Mouse (Mus musculus) liver, adult 2 months (tissue): ENCODE data around the gene Gm20388. TPM values are rescaled to one million over a fixed set of nuclear protein-coding genes. Genes with fewer than 3 reads are reported as not detected.

ENCODE experiments used
- DNase-seq: peaks from one replicate; pipeline ENCODE4 v3.0.0-alpha.2; 2011; ENCODE audit warnings: low read depth, low spot score; ENCODE audit errors: extremely low read depth
- H3K27ac ChIP-seq: fragments of 200-500 bp; replicated peaks from 2 replicates; pipeline ENCODE4 v1.5.1; 2012; ENCODE audit warnings: low read depth, mild to moderate bottlenecking, control low read depth, inconsistent platforms, low read length; ENCODE audit not compliant: insufficient read depth
- H3K27me3 ChIP-seq: fragments of 200-500 bp; 2 replicates; pipeline ENCODE4 v1.6.1; 2012; ENCODE audit warnings: mild to moderate bottlenecking, moderate library complexity, low read length, inconsistent platforms; ENCODE audit not compliant: control insufficient read depth, insufficient read depth
- H3K36me3 ChIP-seq: fragments of 200-500 bp; 2 replicates; pipeline ENCODE4 v1.6.1; 2012; ENCODE audit warnings: low read length, inconsistent platforms; ENCODE audit not compliant: control insufficient read depth, insufficient read depth
- H3K4me1 ChIP-seq: fragments of 200-500 bp; 2 replicates; pipeline ENCODE4 v1.6.1; 2011; ENCODE audit warnings: low read length; ENCODE audit not compliant: control insufficient read depth, insufficient read depth
- H3K4me3 ChIP-seq: fragments of 200-500 bp; 2 replicates; pipeline ENCODE4 v1.5.1; 2011; ENCODE audit warnings: low read depth, mild to moderate bottlenecking, control low read depth, low read length, moderate library complexity; ENCODE audit not compliant: insufficient read depth
- H3K79me2 ChIP-seq: fragments of 200-500 bp; 2 replicates; pipeline ENCODE4 v1.6.1; 2012; ENCODE audit warnings: inconsistent platforms, mild to moderate bottlenecking, low read length, moderate library complexity; ENCODE audit not compliant: control insufficient read depth, insufficient read depth
- H3K9ac ChIP-seq: fragments of 200-500 bp; 2 replicates; pipeline ENCODE4 v1.6.1; 2012; ENCODE audit warnings: low read depth, mild to moderate bottlenecking, control low read depth, inconsistent platforms, low read length
- CTCF ChIP-seq: fragments of 200-500 bp; IDR thresholded peaks from 2 replicates; pipeline ENCODE4 v1.5.1; 2011; ENCODE audit warnings: low read depth, low read length, control low read depth
- POLR2A ChIP-seq: fragments of 200-500 bp; IDR thresholded peaks from 2 replicates; pipeline ENCODE4 v1.6.1; 2011; ENCODE audit warnings: low read length, control low read depth; ENCODE audit not compliant: insufficient read depth; ENCODE audit errors: extremely low read depth
- WGBS: fragments of 180-500 bp; shearing (Covaris S2); methylation state at CpG from one replicate; pipeline ENCODE4 v1.1.7; 2018; 5-methylcytosine and 5-hydroxymethylcytosine counted together
- polyA plus RNA-seq: library from polyadenylated mRNA; depleted of rRNA; stranded (reverse); fragments of >200 nt; gene quantifications from 2 replicates; pipeline ENCODE4 v1.2.3, GENCODE M21; 2012
- total RNA-seq: library from RNA; depleted of rRNA; stranded (reverse); fragments of >200 nt; gene quantifications from 2 replicates; pipeline ENCODE4 v1.2.3, GENCODE M21; 2014

Gm20388 gene
- total and polyA plus RNA-seq, 2 experiments = 6.4 to 19.9 TPM

DNA sequence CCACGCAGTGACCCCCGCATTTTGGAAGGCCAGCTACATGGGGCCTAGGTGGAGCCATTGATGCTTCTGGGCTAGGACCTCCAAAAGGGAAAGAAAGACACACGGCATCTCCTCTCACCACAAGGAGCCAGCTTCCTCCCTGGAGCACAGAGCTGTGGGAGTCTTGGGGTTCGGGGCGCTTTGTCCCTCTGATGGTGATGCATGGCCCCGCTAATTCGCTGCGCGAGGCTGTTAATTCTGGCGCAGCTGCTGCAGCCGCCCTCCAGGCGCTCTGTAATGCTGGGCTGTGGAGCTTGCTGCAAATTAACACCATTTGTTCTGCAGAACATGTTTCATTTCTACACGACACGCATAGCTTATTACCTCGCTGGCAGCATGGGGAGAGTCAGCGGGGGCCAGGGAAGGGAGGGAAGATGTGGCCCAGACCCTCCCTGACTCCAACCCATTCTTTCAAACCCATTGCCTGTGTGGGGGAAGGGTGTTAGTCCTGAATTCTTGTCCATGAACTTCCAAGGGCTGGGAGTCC is 2835.2 kb downstream of the Gm20388 start:
- H3K27me3 ChIP-seq = peaks cover 2% of the 10 kb centered on the region; the same call in 1 of the 2 replicates
- DNase-seq = no peak
- no peak overlapping the region for H3K9ac ChIP-seq

GRCm38 (mm10) chr8:122746439-122746838 is 2835.8 kb downstream of the Gm20388 start:
- no peak overlapping the region for H3K9ac ChIP-seq

More for the DNA sequence above, 2835.2 kb downstream of the Gm20388 start:
- H3K27ac ChIP-seq = no peak overlapping the region
- TF ChIP-seq CTCF = no peak
- no peak for TF ChIP-seq POLR2A
- no peak overlapping the region for H3K4me3 ChIP-seq
- H3K36me3 ChIP-seq = no peaks in the 10 kb centered on the region
- WGBS = 45% methylated on average over 16 of the region's 16 CpGs
- no peaks in the 10 kb centered on the region for H3K79me2 ChIP-seq
- H3K4me1 ChIP-seq = no peaks in the 10 kb centered on the region

DNA sequence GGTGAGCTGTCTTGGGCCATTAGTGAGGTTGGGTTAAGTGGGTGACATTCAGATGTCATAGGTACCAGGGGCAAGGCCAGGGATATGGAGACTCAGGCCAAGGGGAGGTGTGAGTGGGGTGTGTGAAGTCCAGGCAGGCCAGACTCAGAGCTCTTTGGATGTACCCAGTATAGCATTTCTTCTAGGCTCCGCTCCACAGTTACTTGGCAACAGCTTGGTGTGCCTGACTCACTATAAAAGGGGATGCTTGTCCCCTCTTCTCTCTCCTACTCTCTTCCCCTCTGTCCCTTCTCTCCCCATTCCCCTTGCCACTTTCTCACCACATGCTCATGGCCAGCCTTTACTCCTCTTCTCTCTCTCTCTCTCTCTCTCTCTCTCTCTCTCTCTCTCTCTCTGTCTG is 2837.2 kb downstream of the Gm20388 start:
- Histone ChIP-seq H3K9ac (no peak overlapping the region), H3K27ac (no peak overlapping the region), H3K4me1 (no peaks in the 10 kb centered on the region), H3K36me3 (no peaks in the 10 kb centered on the region), H3K27me3 (no peaks in the 10 kb centered on the region), H3K4me3 (no peak overlapping the region), H3K79me2 (no peaks in the 10 kb centered on the region)
- no peak for DNase-seq
- 100% methylated on average over 1 of the region's 1 CpGs for WGBS
- TF ChIP-seq CTCF (no peak), POLR2A (no peak)

More at GRCm38 (mm10) chr8:122746439-122746838, 2835.8 kb downstream of the Gm20388 start:
- Histone ChIP-seq H3K4me3 (no peak overlapping the region), H3K36me3 (no peaks in the 10 kb centered on the region), H3K27ac (no peak overlapping the region), H3K4me1 (no peaks in the 10 kb centered on the region), H3K79me2 (no peaks in the 10 kb centered on the region), H3K27me3 (peaks cover 2% of the 10 kb centered on the region; the same call in 1 of the 2 replicates)
- no peak for DNase-seq
- 62% methylated on average over 7 of the region's 7 CpGs for WGBS
- TF ChIP-seq CTCF = no peak
- no peak for TF ChIP-seq POLR2A

GRCm38 (mm10) chr8:122749333-122749958 is 2838.8 kb downstream of the Gm20388 start:
- DNase-seq = no peak
- no peaks in the 10 kb centered on the region for H3K4me1 ChIP-seq
- no peak overlapping the region for H3K9ac ChIP-seq
- no peak overlapping the region for H3K4me3 ChIP-seq
- no peaks in the 10 kb centered on the region for H3K79me2 ChIP-seq
- H3K36me3 ChIP-seq = no peaks in the 10 kb centered on the region
- H3K27me3 ChIP-seq = no peaks in the 10 kb centered on the region
- WGBS = 77% methylated on average over 6 of the region's 6 CpGs
- TF ChIP-seq CTCF = no peak
- no peak for TF ChIP-seq POLR2A
- H3K27ac ChIP-seq = no peak overlapping the region

DNA sequence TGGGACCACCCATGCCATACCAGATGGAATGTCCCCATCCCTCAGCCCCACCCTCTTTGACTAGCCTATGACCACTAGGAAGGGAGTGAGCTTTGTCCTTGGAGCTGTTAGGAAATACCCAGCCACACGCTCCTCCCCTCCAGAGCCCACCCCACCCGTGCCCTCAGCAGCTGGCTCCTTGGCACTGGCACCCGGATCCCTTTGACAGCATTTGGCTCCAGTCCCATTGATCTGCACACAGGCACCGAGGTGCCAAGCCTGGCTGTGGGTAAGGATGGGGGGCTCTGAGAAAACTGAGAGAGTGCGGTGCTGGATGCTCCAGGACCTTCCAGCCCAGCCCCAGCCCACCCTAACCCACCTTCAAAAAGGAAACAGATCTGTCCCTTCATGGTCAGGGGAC is 2840.7 kb downstream of the Gm20388 start:
- Histone ChIP-seq H3K36me3 (no peaks in the 10 kb centered on the region), H3K27ac (no peak overlapping the region), H3K4me1 (no peaks in the 10 kb centered on the region), H3K9ac (no peak overlapping the region), H3K4me3 (no peak overlapping the region), H3K79me2 (no peaks in the 10 kb centered on the region), H3K27me3 (no peaks in the 10 kb centered on the region)
- DNase-seq = no peak
- WGBS = 50% methylated on average over 5 of the region's 5 CpGs
- TF ChIP-seq POLR2A (no peak), CTCF (no peak)

DNA sequence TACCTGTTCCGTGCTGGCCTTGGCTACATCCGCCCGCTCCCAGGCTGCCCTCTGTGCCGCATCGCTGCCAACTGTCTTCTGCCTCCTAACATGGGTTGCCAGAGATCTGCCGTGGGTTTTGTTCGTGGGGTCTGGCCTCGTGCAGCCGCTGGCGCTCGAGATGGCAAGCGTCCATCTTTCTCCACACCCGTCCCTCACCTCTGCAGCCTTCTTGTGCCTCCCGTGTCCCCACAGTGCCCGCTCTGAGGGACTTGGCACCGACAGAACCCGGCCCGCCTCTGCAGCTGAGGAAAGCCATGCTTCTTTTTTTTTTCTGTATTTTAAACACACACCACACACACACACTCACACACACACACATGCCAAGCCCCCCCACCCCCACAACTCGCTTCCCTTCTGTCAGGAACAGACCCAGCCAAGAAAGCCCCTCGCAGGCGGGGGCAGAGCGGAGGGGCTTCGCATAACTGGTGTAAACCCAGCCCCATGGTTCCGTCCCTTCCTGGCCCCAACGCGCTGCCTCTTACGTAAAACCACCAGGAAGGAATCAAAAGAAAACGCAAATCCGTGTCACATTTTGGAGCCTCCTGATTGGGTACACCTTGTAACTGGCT is 2841.6 kb downstream of the Gm20388 start:
- no peaks in the 10 kb centered on the region for H3K27me3 ChIP-seq
- no peaks in the 10 kb centered on the region for H3K36me3 ChIP-seq
- no peaks in the 10 kb centered on the region for H3K4me1 ChIP-seq
- 78% methylated on average over 29 of the region's 29 CpGs for WGBS
- no peak for DNase-seq
- H3K4me3 ChIP-seq = no peak overlapping the region
- TF ChIP-seq POLR2A (no peak), CTCF (no peak)
- no peak overlapping the region for H3K27ac ChIP-seq
- H3K79me2 ChIP-seq = no peaks in the 10 kb centered on the region
- H3K9ac ChIP-seq = no peak overlapping the region
